Mouse (Mus musculus) myocyte (in vitro differentiated cells): ENCODE data around the gene Capn6. TPM values are rescaled to one million over a fixed set of nuclear protein-coding genes. Genes with fewer than 3 reads are reported as not detected.

ENCODE experiments used
- H3K27me3 ChIP-seq: one replicate; pipeline ENCODE4 v1.6.1; 2011; ENCODE audit not compliant: control insufficient read depth, insufficient read depth, insufficient read length
- H3K36me3 ChIP-seq: one replicate; pipeline ENCODE4 v1.6.1; 2011; ENCODE audit not compliant: control insufficient read depth, insufficient read depth
- H3K4me2 ChIP-seq: one replicate; pipeline ENCODE4 v1.6.1; 2011; ENCODE audit warnings: low read depth, control low read depth
- H3K4me3 ChIP-seq: one replicate; pipeline ENCODE4 v1.5.1; 2011; ENCODE audit warnings: mild to moderate bottlenecking, control low read depth, moderate library complexity
- H3K79me2 ChIP-seq: one replicate; pipeline ENCODE4 v1.6.1; 2011; ENCODE audit not compliant: control insufficient read depth, insufficient read depth
- H3ac ChIP-seq: one replicate; pipeline ENCODE4 v1.6.1; 2011; ENCODE audit not compliant: control insufficient read depth, insufficient read length
- CEBPB ChIP-seq: IDR thresholded peaks from 2 replicates; pipeline ENCODE4 v1.6.1; 2011; ENCODE audit warnings: mild to moderate bottlenecking, moderate library complexity; ENCODE audit not compliant: poor library complexity, insufficient read depth, severe bottlenecking
- E2F4 ChIP-seq: IDR thresholded peaks from one replicate; pipeline ENCODE4 v1.6.1; 2011; ENCODE audit warnings: mild to moderate bottlenecking, control low read depth, moderate library complexity; ENCODE audit not compliant: insufficient read depth
- MAX ChIP-seq: IDR thresholded peaks from one replicate; pipeline ENCODE4 v1.6.1; 2011; ENCODE audit warnings: low read depth, mild to moderate bottlenecking, control low read depth
- MYOD1 ChIP-seq, 3 experiments: IDR thresholded peaks; one replicate each; pipeline ENCODE4 v1.6.1; 2011; ENCODE audit warnings: control low read depth in 2 of 3, low read depth in 2 of 3, mild to moderate bottlenecking in 2 of 3, moderate library complexity in 1 of 3; ENCODE audit not compliant: insufficient read length in 2 of 3, control insufficient read depth in 1 of 3
- MYOG ChIP-seq, 3 experiments: IDR thresholded peaks; one replicate each; pipeline ENCODE4 v1.6.1; 2011; ENCODE audit warnings: control low read depth in 2 of 3, low read depth in 2 of 3, mild to moderate bottlenecking in 2 of 3; ENCODE audit not compliant: insufficient read length in 2 of 3, control insufficient read depth in 1 of 3, insufficient read depth in 1 of 3
- POLR2A ChIP-seq: IDR thresholded peaks from one replicate; pipeline ENCODE4 v1.6.1; 2011; ENCODE audit warnings: low read depth, mild to moderate bottlenecking, control low read depth, moderate library complexity; ENCODE audit not compliant: insufficient read length
- POLR2AphosphoS2 ChIP-seq: IDR thresholded peaks from one replicate; pipeline ENCODE4 v1.6.1; 2011; ENCODE audit warnings: low read depth, control low read depth; ENCODE audit not compliant: insufficient read length
- REST ChIP-seq: IDR thresholded peaks from one replicate; pipeline ENCODE4 v1.6.1; 2011; ENCODE audit warnings: mild to moderate bottlenecking, control low read depth, moderate library complexity; ENCODE audit not compliant: insufficient read depth, insufficient read length
- SRF ChIP-seq: IDR thresholded peaks from one replicate; pipeline ENCODE4 v1.6.1; 2011; ENCODE audit warnings: low read depth; ENCODE audit not compliant: control insufficient read depth, insufficient read length
- TCF12 ChIP-seq: IDR thresholded peaks from one replicate; pipeline ENCODE4 v1.6.1; 2011; ENCODE audit warnings: mild to moderate bottlenecking, control low read depth; ENCODE audit not compliant: poor library complexity, insufficient read depth, severe bottlenecking
- TCF3 ChIP-seq: IDR thresholded peaks from one replicate; pipeline ENCODE4 v1.6.1; 2011; ENCODE audit warnings: low read depth, control low read depth; ENCODE audit not compliant: insufficient read length
- USF1 ChIP-seq: IDR thresholded peaks from one replicate; pipeline ENCODE4 v1.6.1; 2011; ENCODE audit warnings: low read depth, mild to moderate bottlenecking, control low read depth, moderate library complexity
- polyA plus RNA-seq: library from polyadenylated mRNA; unstranded; fragments of >200 nt; fragmentation: generic; extraction: Trizol; gene quantifications from one replicate; pipeline ENCODE4 v1.2.1, GENCODE M21; 2012; ENCODE audit warnings: missing spikeins

Gene Capn6
- polyA plus RNA-seq, 1 experiment, result 4.5 TPM

- no peak for TF ChIP-seq TCF12
- TF ChIP-seq SRF, result no peak
- no peak for TF ChIP-seq REST
- TF ChIP-seq TCF3, result no peak
- TF ChIP-seq POLR2AphosphoS2, result no peak
- TF ChIP-seq MYOD1 (IDR thresholded peaks at IDR 0.05; ENCODE audit: control insufficient read depth in 1 of 3, insufficient read length in 2 of 3, low read depth in 2 of 3), result no peak
- no peak for TF ChIP-seq POLR2A
- TF ChIP-seq MYOG (IDR thresholded peaks at IDR 0.05; ENCODE audit: control insufficient read depth in 1 of 3, insufficient read depth in 1 of 3, insufficient read length in 2 of 3, low read depth in 2 of 3), result no peak
- no peak for TF ChIP-seq MAX
- no peak for TF ChIP-seq E2F4
- no peak for TF ChIP-seq CEBPB
- TF ChIP-seq USF1, result no peak
- Histone ChIP-seq H3K27me3 (no peaks in the 10 kb centered on the region), H3K36me3 (no peaks in the 10 kb centered on the region), H3ac (no peak overlapping the region), H3K79me2 (no peaks in the 10 kb centered on the region), H3K4me2 (no peak overlapping the region), H3K4me3 (no peak overlapping the region)
Observed at GRCm38 (mm10) chrX:143818961-143819360, 8.3 kb downstream of the Capn6 start.

GRCm38 (mm10) chrX:143815948-143816347 is 11.3 kb downstream of the Capn6 start:
- H3K4me3 ChIP-seq, result no peak overlapping the region
- no peaks in the 10 kb centered on the region for H3K79me2 ChIP-seq
- no peak overlapping the region for H3K4me2 ChIP-seq
- H3K27me3 ChIP-seq, result no peaks in the 10 kb centered on the region
- H3K36me3 ChIP-seq, result no peaks in the 10 kb centered on the region
- TF ChIP-seq USF1 (no peak), REST (no peak), CEBPB (no peak), SRF (no peak), E2F4 (no peak), TCF12 (no peak), POLR2AphosphoS2 (no peak), POLR2A (no peak), MAX (no peak), MYOD1 (IDR thresholded peaks at IDR 0.05; ENCODE audit: control insufficient read depth in 1 of 3, insufficient read length in 2 of 3, low read depth in 2 of 3) (no peak), MYOG (IDR thresholded peaks at IDR 0.05; ENCODE audit: control insufficient read depth in 1 of 3, insufficient read depth in 1 of 3, insufficient read length in 2 of 3, low read depth in 2 of 3) (no peak), TCF3 (no peak)
- no peak overlapping the region for H3ac ChIP-seq

GRCm38 (mm10) chrX:143762556-143762955 is 64.7 kb downstream of the Capn6 start:
- TF ChIP-seq TCF3 (no peak), USF1 (no peak), SRF (no peak), E2F4 (no peak), MYOG (IDR thresholded peaks at IDR 0.05; ENCODE audit: control insufficient read depth in 1 of 3, insufficient read depth in 1 of 3, insufficient read length in 2 of 3, low read depth in 2 of 3) (no peak), POLR2A (no peak)
- H3K4me2 ChIP-seq, result no peak overlapping the region
- H3K79me2 ChIP-seq, result no peaks in the 10 kb centered on the region
- no peaks in the 10 kb centered on the region for H3K36me3 ChIP-seq
- no peak overlapping the region for H3ac ChIP-seq
- no peaks in the 10 kb centered on the region for H3K27me3 ChIP-seq
- H3K4me3 ChIP-seq, result no peak overlapping the region

Other genes with a start within 250 kb of the Capn6 start
- gene Dcx, start 105.9 kb upstream of the Capn6 start, polyA plus RNA-seq, result 0.02 TPM